Mouse (Mus musculus) spleen, adult 18-20 months (tissue): ENCODE measurements around the gene Rapgef6.

Experiments used
- DNase-seq, 2 experiments: peaks; one replicate each; pipeline ENCODE4 v3.0.0; 2022; ENCODE audit warnings: mixed read lengths in 2 of 2

The Rapgef6 gene

GRCm38 (mm10) chr11:54522529-54523430, at the start of gene Rapgef6:
Rapgef6 (plus strand) TSS chr11:54522847.
- DNase-seq: peak; percentile 99

GRCm38 (mm10) chr11:54478414-54478813, 44.2 kb upstream of the Rapgef6 start:
- DNase-seq: no peak

- no peak for DNase-seq
These were observed 36.6 kb upstream of the Rapgef6 start for GRCm38 (mm10) chr11:54486041-54486440.

GRCm38 (mm10) chr11:54491946-54492558, 30.6 kb upstream of the Rapgef6 start:
- no peak for DNase-seq

- no peak for DNase-seq
These were observed 30.1 kb upstream of the Rapgef6 start for GRCm38 (mm10) chr11:54492559-54492958.

- DNase-seq: no peak
These were observed 22.8 kb upstream of the Rapgef6 start for GRCm38 (mm10) chr11:54499838-54500237.

GRCm38 (mm10) chr11:54502546-54503245, 20.0 kb upstream of the Rapgef6 start:
- no peak for DNase-seq

GRCm38 (mm10) chr11:54513584-54513983, 9.1 kb upstream of the Rapgef6 start:
- DNase-seq: no peak

- peak in 1 of 2 experiments; percentile 17 for DNase-seq
These were observed 619 bp upstream of the Rapgef6 start for GRCm38 (mm10) chr11:54521927-54522528.

- no peak for DNase-seq
These were observed 869 bp downstream of the Rapgef6 start for GRCm38 (mm10) chr11:54523431-54524001.

- no peak for DNase-seq
These were observed 5.4 kb downstream of the Rapgef6 start for GRCm38 (mm10) chr11:54528002-54528401.

- no peak for DNase-seq
These were observed 7.7 kb downstream of the Rapgef6 start for GRCm38 (mm10) chr11:54530391-54530790.

- no peak for DNase-seq
These were observed 8.3 kb downstream of the Rapgef6 start for GRCm38 (mm10) chr11:54530916-54531315.

- no peak for DNase-seq
These were observed 11.2 kb downstream of the Rapgef6 start for GRCm38 (mm10) chr11:54533834-54534233.

- DNase-seq: peak; percentile 55 to 85
These were observed 12.2 kb downstream of the Rapgef6 start for GRCm38 (mm10) chr11:54534871-54535270.

GRCm38 (mm10) chr11:54539031-54539430, 16.4 kb downstream of the Rapgef6 start:
- no peak for DNase-seq

- DNase-seq: no peak
These were observed 16.8 kb downstream of the Rapgef6 start for GRCm38 (mm10) chr11:54539486-54539885.

- DNase-seq: no peak
These were observed 17.7 kb downstream of the Rapgef6 start for GRCm38 (mm10) chr11:54540328-54540727.

- no peak for DNase-seq
These were observed 19.8 kb downstream of the Rapgef6 start for GRCm38 (mm10) chr11:54542414-54542813.

GRCm38 (mm10) chr11:54554970-54555369, 32.3 kb downstream of the Rapgef6 start:
- no peak for DNase-seq

- DNase-seq: no peak
These were observed 40.1 kb downstream of the Rapgef6 start for GRCm38 (mm10) chr11:54562761-54563160.

GRCm38 (mm10) chr11:54567959-54568358, 45.3 kb downstream of the Rapgef6 start:
- no peak for DNase-seq

- DNase-seq: no peak
These were observed 52.1 kb downstream of the Rapgef6 start for GRCm38 (mm10) chr11:54574741-54575140.
